Mouse (Mus musculus): Measurements from ENCODE around the gene Dazl. TPM values are rescaled to one million over a fixed set of nuclear protein-coding genes. Genes with fewer than 3 reads are reported as not detected.

The Dazl gene
- not detected for polyA plus RNA-seq (2014; fragmentation: Illumina TruSeq; extraction: RNeasy Lipid Tissue Mini Kit (QIAGEN cat#74804); ENCODE audit: low read depth, low replicate concordance)

GRCm38 (mm10) chr17:50293241-50293731, at the start of gene Dazl:
Dazl (minus strand) TSS chr17:50293636.

Other genes starting within 250 kb of the Dazl start
- 0.48 TPM for gene Rftn1, start 103.0 kb downstream of the Dazl start, polyA plus RNA-seq (2014; fragmentation: Illumina TruSeq; extraction: RNeasy Lipid Tissue Mini Kit (QIAGEN cat#74804); ENCODE audit: low read depth, low replicate concordance)
- gene Plcl2, start 215.8 kb upstream of the Dazl start, polyA plus RNA-seq (2014; fragmentation: Illumina TruSeq; extraction: RNeasy Lipid Tissue Mini Kit (QIAGEN cat#74804); ENCODE audit: low read depth, low replicate concordance): 10.3 TPM